Mouse (Mus musculus) stomach, embryonic 16.5 days (tissue): Measurements from ENCODE around the gene Fanci. TPM values are rescaled to one million over a fixed set of nuclear protein-coding genes. Genes with fewer than 3 reads are reported as not detected.

Experiments used
- ATAC-seq: fragments of 200-750 bp; cut with Nextera tagmentation; 2 replicates; pipeline ENCODE4 v1.8.0; 2017; ENCODE audit warnings: moderate number of reproducible peaks, moderate TSS enrichment; ENCODE audit not compliant: insufficient read depth, low FRiP score
- H3K27ac ChIP-seq: fragments of 300-500 bp; sonication (generic); 2 replicates; pipeline ENCODE4 v1.5.1; 2014; ENCODE audit warnings: low read length
- H3K27me3 ChIP-seq: fragments of 300-500 bp; sonication (generic); 2 replicates; pipeline ENCODE4 v1.6.1; 2014; ENCODE audit warnings: low read length, control low read depth, mixed read lengths; ENCODE audit not compliant: control insufficient read depth, insufficient read depth
- H3K36me3 ChIP-seq: fragments of 300-500 bp; sonication (generic); 2 replicates; pipeline ENCODE4 v1.6.1; 2014; ENCODE audit warnings: low read length; ENCODE audit not compliant: control insufficient read depth, insufficient read depth
- H3K4me1 ChIP-seq: fragments of 300-500 bp; sonication (generic); 2 replicates; pipeline ENCODE4 v1.6.1; 2014; ENCODE audit warnings: low read length, control low read depth, mixed read lengths; ENCODE audit not compliant: control insufficient read depth, insufficient read depth
- H3K4me2 ChIP-seq: fragments of 300-500 bp; sonication (generic); 2 replicates; pipeline ENCODE4 v1.6.1; 2014; ENCODE audit warnings: low read depth, low read length, mixed read lengths
- H3K4me3 ChIP-seq: fragments of 300-500 bp; sonication (generic); replicated peaks from 2 replicates; pipeline ENCODE4 v1.5.1; 2014; ENCODE audit warnings: mild to moderate bottlenecking, low read length
- H3K9ac ChIP-seq: fragments of 300-500 bp; sonication (generic); 2 replicates; pipeline ENCODE4 v1.6.1; 2014; ENCODE audit warnings: low read length
- H3K9me3 ChIP-seq: fragments of 300-500 bp; sonication (generic); replicated peaks from 2 replicates; pipeline ENCODE4 v1.6.1; 2016; ENCODE audit warnings: low read length, control low read depth; ENCODE audit not compliant: control insufficient read depth
- WGBS: fragments of 180-500 bp; shearing (Covaris S2); extraction: QIAGEN DNeasy Blood & Tissue Kit; methylation state at CpG from one replicate; pipeline ENCODE4 v1.1.7; 2014; 5-methylcytosine and 5-hydroxymethylcytosine counted together
- polyA plus RNA-seq: library from polyadenylated mRNA; unstranded; fragments of >200 nt; fragmentation: Nextera tagmentation; extraction: Ambion mirVana; gene quantifications from 2 replicates; pipeline ENCODE4 v1.2.1, GENCODE M21; 2015

The Fanci gene
- polyA plus RNA-seq: 8.5 and 9.0 TPM in 2 replicates

GRCm38 (mm10) chr7:79391883-79392649 is at the start of gene Fanci:
Gene Fanci (plus strand): TSS chr7:79391929.
- H3K9ac ChIP-seq: peak within 1 kb of the TSS; percentile 81
- H3K9me3 ChIP-seq: no peaks in the 10 kb centered on the region
- H3K27me3 ChIP-seq: no peaks in the 10 kb centered on the region
- ATAC-seq: peak; percentile 94
- peak within 1 kb of the TSS; percentile 81 for H3K4me3 ChIP-seq
- H3K4me1 ChIP-seq: peaks cover 4% of the 10 kb centered on the region; the same call in 1 of the 2 replicates
- under 1% methylated on average over 44 of the region's 44 CpGs for WGBS
- peak within 1 kb of the TSS; percentile 99 for H3K4me2 ChIP-seq
- peak within 1 kb of the TSS; percentile 72 for H3K27ac ChIP-seq
- H3K36me3 ChIP-seq: no peaks in the 10 kb centered on the region

GRCm38 (mm10) chr7:79345902-79346301 is 45.8 kb upstream of the Fanci start:
- ATAC-seq: no peak
- 51% methylated on average over 4 of the region's 4 CpGs for WGBS
- Histone ChIP-seq H3K4me3 (no peak overlapping the region), H3K4me2 (no peak overlapping the region), H3K27me3 (no peaks in the 10 kb centered on the region), H3K27ac (no peak overlapping the region), H3K4me1 (no peaks in the 10 kb centered on the region; the same call in 1 of the 2 replicates), H3K9me3 (no peaks in the 10 kb centered on the region), H3K36me3 (0 out of 2 replicates have a peak, but pooled peaks cover 3% of the 10 kb centered on the region), H3K9ac (no peak overlapping the region)

GRCm38 (mm10) chr7:79346555-79347075 is 45.1 kb upstream of the Fanci start:
- Histone ChIP-seq H3K36me3 (0 out of 2 replicates have a peak, but pooled peaks cover 3% of the 10 kb centered on the region), H3K9me3 (no peaks in the 10 kb centered on the region), H3K9ac (no peak overlapping the region), H3K4me1 (no peaks in the 10 kb centered on the region; the same call in 1 of the 2 replicates), H3K27me3 (no peaks in the 10 kb centered on the region), H3K4me3 (no peak overlapping the region), H3K27ac (no peak overlapping the region), H3K4me2 (no peak overlapping the region)
- WGBS: 71% methylated on average over 8 of the region's 8 CpGs
- no peak for ATAC-seq

- no peaks in the 10 kb centered on the region for H3K9me3 ChIP-seq
- H3K4me2 ChIP-seq: no peak overlapping the region
- no peak for ATAC-seq
- 76% methylated on average over 13 of the region's 13 CpGs for WGBS
- H3K4me3 ChIP-seq: no peak overlapping the region
- H3K27ac ChIP-seq: no peak overlapping the region
- H3K4me1 ChIP-seq: no peaks in the 10 kb centered on the region; the same call in 1 of the 2 replicates
- no peaks in the 10 kb centered on the region for H3K27me3 ChIP-seq
- 0 out of 2 replicates have a peak, but pooled peaks cover 3% of the 10 kb centered on the region for H3K36me3 ChIP-seq
- no peak overlapping the region for H3K9ac ChIP-seq
These were observed 44.5 kb upstream of the Fanci start for GRCm38 (mm10) chr7:79347108-79347813.

- H3K4me2 ChIP-seq: no peak overlapping the region
- H3K4me1 ChIP-seq: no peaks in the 10 kb centered on the region; the same call in 1 of the 2 replicates
- no peaks in the 10 kb centered on the region for H3K27me3 ChIP-seq
- no peaks in the 10 kb centered on the region for H3K9me3 ChIP-seq
- H3K36me3 ChIP-seq: 0 out of 2 replicates have a peak, but pooled peaks cover under 1% of the 10 kb centered on the region
- H3K9ac ChIP-seq: no peak overlapping the region
- 90% methylated on average over 8 of the region's 8 CpGs for WGBS
- no peak for ATAC-seq
- H3K4me3 ChIP-seq: no peak overlapping the region
- no peak overlapping the region for H3K27ac ChIP-seq
These were observed 42.9 kb upstream of the Fanci start for GRCm38 (mm10) chr7:79348816-79349215.

- Histone ChIP-seq H3K4me2 (no peak overlapping the region), H3K27me3 (no peaks in the 10 kb centered on the region), H3K9me3 (no peaks in the 10 kb centered on the region), H3K4me3 (no peak overlapping the region), H3K36me3 (peaks cover 8% of the 10 kb centered on the region; the same call in 1 of the 2 replicates), H3K27ac (no peak overlapping the region), H3K9ac (no peak overlapping the region), H3K4me1 (no peaks in the 10 kb centered on the region; the same call in 1 of the 2 replicates)
- WGBS: 42% methylated on average over 12 of the region's 12 CpGs
- ATAC-seq: peak; percentile 48; the same call in 1 of the 2 replicates
These were observed 41.9 kb upstream of the Fanci start for GRCm38 (mm10) chr7:79349738-79350386.

GRCm38 (mm10) chr7:79358350-79359182 is 33.2 kb upstream of the Fanci start:
- WGBS: 54% methylated on average over 15 of the region's 15 CpGs
- Histone ChIP-seq H3K27me3 (no peaks in the 10 kb centered on the region), H3K4me1 (no peaks in the 10 kb centered on the region), H3K36me3 (peaks cover 11% of the 10 kb centered on the region), H3K27ac (no peak overlapping the region), H3K4me2 (no peak overlapping the region), H3K4me3 (no peak overlapping the region), H3K9ac (no peak overlapping the region), H3K9me3 (no peaks in the 10 kb centered on the region)
- ATAC-seq: no peak

- ATAC-seq: no peak
- H3K36me3 ChIP-seq: peaks cover 8% of the 10 kb centered on the region
- no peaks in the 10 kb centered on the region for H3K9me3 ChIP-seq
- no peak overlapping the region for H3K27ac ChIP-seq
- 82% methylated on average over 3 of the region's 3 CpGs for WGBS
- no peaks in the 10 kb centered on the region for H3K4me1 ChIP-seq
- H3K4me2 ChIP-seq: no peak overlapping the region
- H3K9ac ChIP-seq: no peak overlapping the region
- H3K4me3 ChIP-seq: no peak overlapping the region
- H3K27me3 ChIP-seq: no peaks in the 10 kb centered on the region
These were observed 32.6 kb upstream of the Fanci start for GRCm38 (mm10) chr7:79359183-79359435.
